Mouse (Mus musculus) CD4-positive, CD25-positive, alpha-beta regulatory T cell, adult 4 months (primary cell): Measurements from ENCODE around the gene Gm3696. TPM values are rescaled to one million over a fixed set of nuclear protein-coding genes. Genes with fewer than 3 reads are reported as not detected.
"Not testable (repeated sequence)": the region's sequence is repeated elsewhere in the genome, so short reads cannot be mapped to it uniquely, and the experiment has no call there.

ENCODE experiments used
- ATAC-seq: one replicate; pipeline ENCODE4 v1.8.0; 2017
- polyA plus RNA-seq, 2 experiments: library from polyadenylated mRNA; unstranded; fragments of 100-300 nt; shearing (Covaris generic); gene quantifications; one replicate each; pipeline ENCODE4 v1.2.1; 2017

The Gm3696 gene
- polyA plus RNA-seq, result 1 to 10 TPM; 1.4 to 5.7 TPM

GRCm38 (mm10) chr14:7100521-7100920 lies at the start of gene Gm3696:
Gm3696 (minus strand) TSS chr14:7100621.
- not testable (repeated sequence) for ATAC-seq

- not testable (repeated sequence) for ATAC-seq
Observed at GRCm38 (mm10) chr14:7125312-7125711, 24.9 kb upstream of the Gm3696 start, which contains the start of gene Gm6676. Gm6676 (minus strand) TSS chr14:7125412.

GRCm38 (mm10) chr14:7105124-7105802 lies 4.8 kb upstream of the Gm3696 start:
- ATAC-seq, result not testable (repeated sequence)

DNA sequence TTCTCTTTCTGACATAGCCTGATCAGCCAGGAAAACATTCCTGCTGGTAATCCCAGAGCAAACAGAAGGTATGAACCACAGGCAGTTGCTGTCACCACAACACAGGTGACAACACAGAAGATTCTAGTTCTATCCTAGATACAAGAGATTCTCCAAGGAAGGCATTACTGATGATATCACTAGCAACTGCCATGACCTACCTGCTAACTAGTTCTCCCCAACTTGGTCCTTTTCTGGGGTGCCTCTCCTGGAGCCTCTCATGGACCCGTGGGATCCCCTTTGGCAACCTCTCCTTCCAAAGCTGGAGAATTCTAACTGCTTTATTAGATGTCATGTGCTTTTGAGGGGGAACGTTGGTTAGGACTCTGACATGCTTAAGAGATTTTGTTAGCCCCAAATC lies 55.6 kb downstream of the Gm3696 start, which contains the start of gene Gm3685:
Gene Gm3685, minus strand, starts transcription at position 101 of the 400 bp plus-strand sequence.
- not testable (repeated sequence) for ATAC-seq

Other genes starting within 250 kb of the Gm3696 start
- gene Gm3667, start 210.7 kb downstream of the Gm3696 start, polyA plus RNA-seq, result 10 to 100 TPM in 1 of 2 experiments, 1 to 10 TPM in 1; 9.2 to 13.1 TPM
- gene Gm6356, start 126.8 kb downstream of the Gm3696 start, polyA plus RNA-seq, result not detected
- 1 to 10 TPM; 2.2 to 5.8 TPM for gene Gm10406, start 73.2 kb downstream of the Gm3696 start, polyA plus RNA-seq
- not detected for gene Gm3685, start 55.7 kb downstream of the Gm3696 start, polyA plus RNA-seq
- not detected for gene Gm6676, start 24.8 kb upstream of the Gm3696 start, polyA plus RNA-seq
- gene Gm3512, start 73.9 kb upstream of the Gm3696 start, polyA plus RNA-seq, result 10 to 100 TPM in 1 of 2 experiments, 1 to 10 TPM in 1; 9.1 to 12.3 TPM
- not detected for gene Gm16434, start 93.9 kb upstream of the Gm3696 start, polyA plus RNA-seq
- not detected for gene Gm3727, start 164.1 kb upstream of the Gm3696 start, polyA plus RNA-seq
- 10 to 100 TPM; 13.8 to 15.0 TPM for gene Gm3739, start 214.4 kb upstream of the Gm3696 start, polyA plus RNA-seq
- not detected for gene Gm5797, start 231.8 kb upstream of the Gm3696 start, polyA plus RNA-seq